Mouse (Mus musculus) liver, embryonic 12.5 days (tissue): ENCODE data around the gene Cct7. TPM values are rescaled to one million over a fixed set of nuclear protein-coding genes. Genes with fewer than 3 reads are reported as not detected.

ENCODE experiments used
- ATAC-seq: fragments of 200-750 bp; cut with Nextera tagmentation; 2 replicates; pipeline ENCODE4 v1.8.0; 2017; ENCODE audit warnings: moderate number of reproducible peaks, mild to moderate bottlenecking, moderate library complexity
- H3K27ac ChIP-seq: fragments of 300-500 bp; sonication (generic); 2 replicates; pipeline ENCODE4 v1.5.1; 2016; ENCODE audit warnings: mild to moderate bottlenecking
- H3K27me3 ChIP-seq: fragments of 300-500 bp; sonication (generic); replicated peaks from 2 replicates; pipeline ENCODE4 v1.6.1; 2016; ENCODE audit warnings: mild to moderate bottlenecking, moderate library complexity
- H3K36me3 ChIP-seq: fragments of 300-500 bp; sonication (generic); 2 replicates; pipeline ENCODE4 v1.6.1; 2016; ENCODE audit warnings: mild to moderate bottlenecking, moderate library complexity
- H3K4me1 ChIP-seq: fragments of 300-500 bp; sonication (generic); 2 replicates; pipeline ENCODE4 v1.6.1; 2016
- H3K4me2 ChIP-seq: fragments of 300-500 bp; sonication (generic); 2 replicates; pipeline ENCODE4 v1.6.1; 2016; ENCODE audit warnings: mild to moderate bottlenecking, moderate library complexity
- H3K4me3 ChIP-seq: fragments of 300-500 bp; sonication (generic); 2 replicates; pipeline ENCODE4 v1.5.1; 2016; ENCODE audit warnings: mild to moderate bottlenecking, moderate library complexity
- H3K9ac ChIP-seq: fragments of 300-500 bp; sonication (generic); 2 replicates; pipeline ENCODE4 v1.6.1; 2016; ENCODE audit warnings: mild to moderate bottlenecking, moderate library complexity
- H3K9me3 ChIP-seq: fragments of 300-500 bp; sonication (generic); replicated peaks from 2 replicates; pipeline ENCODE4 v1.6.1; 2016; ENCODE audit warnings: mild to moderate bottlenecking, moderate library complexity
- WGBS: fragments of 180-500 bp; shearing (Covaris S2); methylation state at CpG from one replicate; pipeline ENCODE4 v1.1.7; 2016; ENCODE audit not compliant: insufficient replicate concordance; 5-methylcytosine and 5-hydroxymethylcytosine counted together
- polyA plus RNA-seq: library from polyadenylated mRNA; unstranded; fragments of >200 nt; fragmentation: Nextera tagmentation; extraction: Ambion mirVana; gene quantifications from 2 replicates; pipeline ENCODE4 v1.2.1, GENCODE M21; 2016

Cct7 gene
- polyA plus RNA-seq, 1 experiment from 2014 or later: 480 TPM

DNA sequence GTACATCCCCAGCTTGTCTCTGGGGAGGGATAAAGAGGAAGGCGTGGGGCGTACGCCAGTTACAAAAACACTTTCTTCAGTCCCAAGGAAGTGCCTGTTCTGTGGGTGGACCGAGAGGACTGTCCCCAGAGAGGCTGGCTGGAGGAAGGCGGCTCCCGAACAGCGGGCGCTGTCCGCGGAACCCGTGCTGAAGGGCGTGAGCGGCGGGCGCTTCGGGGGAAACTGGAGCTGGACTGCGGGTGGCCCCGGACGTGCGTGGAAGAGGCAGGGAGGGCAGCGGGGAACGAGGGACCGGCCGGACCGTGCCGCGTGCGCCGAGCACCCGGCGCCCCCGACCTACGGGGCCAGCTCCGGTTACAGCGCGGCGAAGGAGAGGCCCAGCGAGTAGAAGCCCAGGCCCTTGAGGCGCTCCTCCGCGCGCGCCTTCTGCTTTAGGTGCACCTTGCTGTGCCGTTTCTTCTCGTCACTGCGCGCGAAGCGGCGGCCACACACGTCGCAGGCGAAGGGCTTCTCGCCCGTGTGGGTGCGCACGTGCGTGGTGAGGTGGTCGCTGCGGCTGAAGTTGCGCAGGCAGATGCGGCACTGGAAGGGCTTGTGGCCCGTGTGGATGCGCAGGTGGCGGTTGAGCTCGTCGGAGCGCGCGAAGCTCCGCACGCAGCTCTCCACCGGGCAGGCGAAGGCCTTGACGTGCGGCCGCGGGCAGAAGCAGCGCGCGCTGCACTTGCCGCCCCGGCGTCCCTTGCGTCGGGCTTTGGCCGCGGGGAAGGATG lies 60.2 kb downstream of the Cct7 start:
- peak overlapping the region; percentile 66 for H3K4me2 ChIP-seq
- no peak overlapping the region for H3K27ac ChIP-seq
- 1% methylated on average over 88 of the region's 88 CpGs for WGBS
- peaks cover 23% of the 10 kb centered on the region for H3K4me1 ChIP-seq
- no peak overlapping the region for H3K9ac ChIP-seq
- H3K4me3 ChIP-seq: peak overlapping the region; percentile 32
- H3K36me3 ChIP-seq: no peaks in the 10 kb centered on the region
- H3K27me3 ChIP-seq: peaks cover 90% of the 10 kb centered on the region
- no peak for ATAC-seq
- no peaks in the 10 kb centered on the region for H3K9me3 ChIP-seq

- no peak for ATAC-seq
- WGBS: 3% methylated on average over 34 of the region's 36 CpGs
Measured at GRCm38 (mm10) chr6:85512056-85512440, 60.7 kb downstream of the Cct7 start.

GRCm38 (mm10) chr6:85512577-85513530 lies 61.5 kb downstream of the Cct7 start:
- no peak for ATAC-seq
- Histone ChIP-seq H3K27me3 (peaks cover 97% of the 10 kb centered on the region), H3K9me3 (no peaks in the 10 kb centered on the region), H3K4me1 (peaks cover 23% of the 10 kb centered on the region), H3K9ac (no peak overlapping the region), H3K4me2 (peak overlapping the region; percentile 66), H3K36me3 (no peaks in the 10 kb centered on the region), H3K4me3 (peak overlapping the region; percentile 40), H3K27ac (no peak overlapping the region)
- WGBS: 3% methylated on average over 79 of the region's 90 CpGs

More at GRCm38 (mm10) chr6:85512056-85512440, 60.7 kb downstream of the Cct7 start:
- no peak overlapping the region for H3K9ac ChIP-seq
- H3K9me3 ChIP-seq: no peaks in the 10 kb centered on the region
- H3K4me1 ChIP-seq: peaks cover 23% of the 10 kb centered on the region
- peak overlapping the region; percentile 32 for H3K4me3 ChIP-seq
- peaks cover 92% of the 10 kb centered on the region for H3K27me3 ChIP-seq
- peak overlapping the region; percentile 66 for H3K4me2 ChIP-seq
- no peak overlapping the region for H3K27ac ChIP-seq
- H3K36me3 ChIP-seq: no peaks in the 10 kb centered on the region

GRCm38 (mm10) chr6:85513531-85513910 lies 62.2 kb downstream of the Cct7 start, which contains the start of gene Egr4:
Gene Egr4 (minus strand): TSS chr6:85513589.
- peaks cover 23% of the 10 kb centered on the region for H3K4me1 ChIP-seq
- WGBS: 2% methylated on average over 35 of the region's 38 CpGs
- H3K9me3 ChIP-seq: no peaks in the 10 kb centered on the region
- peak within 1 kb of the TSS; percentile 66 for H3K4me2 ChIP-seq
- peaks cover 98% of the 10 kb centered on the region for H3K27me3 ChIP-seq
- H3K27ac ChIP-seq: no peak within 1 kb of the TSS
- H3K4me3 ChIP-seq: peak within 1 kb of the TSS; percentile 40
- no peaks in the 10 kb centered on the region for H3K36me3 ChIP-seq
- ATAC-seq: no peak
- no peak within 1 kb of the TSS for H3K9ac ChIP-seq

DNA sequence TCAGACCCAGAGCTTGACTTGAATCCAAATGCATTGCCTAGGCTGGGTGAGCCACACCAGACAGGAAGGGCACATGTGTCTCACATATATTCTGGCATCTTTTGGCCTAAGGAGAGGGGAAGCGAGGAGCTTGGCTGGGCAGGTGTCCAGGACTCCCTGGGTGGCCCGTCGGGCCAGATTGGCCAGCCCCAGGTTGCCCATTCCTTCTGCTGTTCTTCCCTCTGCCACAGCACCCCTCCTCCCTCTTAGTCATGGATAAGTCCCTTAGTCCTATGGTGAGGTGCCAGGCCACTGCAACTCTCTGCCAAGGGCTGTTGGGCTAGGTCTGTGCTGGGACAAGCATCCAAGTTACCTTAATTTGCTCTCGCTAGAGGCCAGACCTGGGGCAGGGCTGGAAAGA lies 64.6 kb downstream of the Cct7 start:
- whole genome bisulfite sequencing: 70% methylated on average over 4 of the region's 4 CpGs
- Histone ChIP-seq H3K4me3 (no peak overlapping the region), H3K4me1 (peaks cover 23% of the 10 kb centered on the region), H3K27me3 (peaks cover 77% of the 10 kb centered on the region), H3K9me3 (no peaks in the 10 kb centered on the region), H3K27ac (no peak overlapping the region), H3K4me2 (no peak overlapping the region), H3K9ac (no peak overlapping the region), H3K36me3 (no peaks in the 10 kb centered on the region)
- no peak for ATAC-seq

Other genes starting within 250 kb of the Cct7 start
- 2.6 and 3.1 TPM in 2 replicates for gene Sfxn5, start 118.1 kb upstream of the Cct7 start, polyA plus RNA-seq
- 0.68 and 0.79 TPM in 2 replicates for gene Rab11fip5, start 76.9 kb upstream of the Cct7 start, polyA plus RNA-seq
- not detected in 2 replicates for gene Noto, start 27.6 kb upstream of the Cct7 start, polyA plus RNA-seq
- gene Smyd5, start 19.5 kb upstream of the Cct7 start, polyA plus RNA-seq: 41.6 and 45.4 TPM in 2 replicates
- 36.9 and 40.8 TPM in 2 replicates for gene Pradc1, start 456 bp downstream of the Cct7 start, polyA plus RNA-seq
- gene Fbxo41, start 51.5 kb downstream of the Cct7 start, polyA plus RNA-seq: 0.01 and 0.06 TPM in 2 replicates
- gene Egr4, start 62.1 kb downstream of the Cct7 start, polyA plus RNA-seq: not detected in 2 replicates
- gene Alms1, start 136.0 kb downstream of the Cct7 start, polyA plus RNA-seq: 3.2 and 3.4 TPM in 2 replicates